Mouse (Mus musculus): Measurements from ENCODE around the gene Sowaha. TPM values are rescaled to one million over a fixed set of nuclear protein-coding genes. Genes with fewer than 3 reads are reported as not detected.
"Not testable (repeated sequence)": the region's sequence is repeated elsewhere in the genome, so short reads cannot be mapped to it uniquely, and the experiment has no call there.

Sowaha gene
- polyA plus RNA-seq, 1 experiment from 2014 or later = 1.1 TPM

DNA sequence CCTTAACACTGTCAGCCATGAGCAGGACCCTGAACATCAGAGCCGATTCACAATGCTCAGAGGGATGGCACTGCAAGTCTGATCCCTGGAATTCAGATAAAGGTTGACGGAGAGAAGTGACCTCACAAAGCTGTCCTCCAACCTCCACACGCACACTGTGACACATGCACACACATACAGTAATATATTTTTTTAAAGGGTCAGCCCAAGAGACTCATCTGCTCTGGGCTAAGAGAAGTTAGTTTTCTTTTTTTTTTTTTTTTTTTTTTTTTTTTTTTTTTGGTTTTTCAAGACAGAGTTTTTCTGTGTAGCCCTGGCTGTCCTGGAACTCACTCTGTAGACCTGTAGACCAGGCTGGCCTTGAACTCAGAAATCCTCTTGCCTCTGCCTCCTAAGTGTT, 53.2 kb downstream of the Sowaha start:
- H3K27ac ChIP-seq = 0 out of 2 replicates have a peak overlapping the region, but pooled peaks have one; percentile 0
- not testable (repeated sequence) for ATAC-seq (ENCODE audit: low FRiP score); H3K9me3 ChIP-seq; H3K4me3 ChIP-seq (replicated peaks); H3K27me3 ChIP-seq; H3K4me2 ChIP-seq; H3K9ac ChIP-seq
- peaks cover 18% of the 10 kb centered on the region for H3K4me1 ChIP-seq
- peaks cover 19% of the 10 kb centered on the region for H3K36me3 ChIP-seq (replicated peaks)
- WGBS = 92% methylated on average over 3 of the region's 3 CpGs

Other genes with a start within 250 kb of the Sowaha start
- 93.3 and 95.9 TPM in 2 replicates for gene Hspa4, start 179.8 kb downstream of the Sowaha start, polyA plus RNA-seq (2016; fragmentation: Nextera tagmentation; extraction: Ambion mirVana)
- 17.3 and 17.4 TPM in 2 replicates for gene Zcchc10, start 155.6 kb downstream of the Sowaha start, polyA plus RNA-seq (2016; fragmentation: Nextera tagmentation; extraction: Ambion mirVana)
- gene Aff4, start 129.4 kb downstream of the Sowaha start, polyA plus RNA-seq (2016; fragmentation: Nextera tagmentation; extraction: Ambion mirVana) = 66.9 and 77.6 TPM in 2 replicates
- 0.70 TPM in 1 of 2 replicates, not detected in the other for gene Leap2, start 57.1 kb downstream of the Sowaha start, polyA plus RNA-seq (2016; fragmentation: Nextera tagmentation; extraction: Ambion mirVana)
- gene Uqcrq, start 49.4 kb downstream of the Sowaha start, polyA plus RNA-seq (2016; fragmentation: Nextera tagmentation; extraction: Ambion mirVana) = 538 and 578 TPM in 2 replicates
- gene Gdf9, start 49.3 kb downstream of the Sowaha start, polyA plus RNA-seq (2016; fragmentation: Nextera tagmentation; extraction: Ambion mirVana) = 2.0 and 2.8 TPM in 2 replicates
- 0.13 and 0.14 TPM in 2 replicates for gene Gm10447, start 23.2 kb downstream of the Sowaha start, polyA plus RNA-seq (2016; fragmentation: Nextera tagmentation; extraction: Ambion mirVana)
- 1.8 and 2.0 TPM in 2 replicates for gene Shroom1, start 23.1 kb downstream of the Sowaha start, polyA plus RNA-seq (2016; fragmentation: Nextera tagmentation; extraction: Ambion mirVana)
- gene Gm9837, start 9.8 kb downstream of the Sowaha start, polyA plus RNA-seq (2016; fragmentation: Nextera tagmentation; extraction: Ambion mirVana) = not detected in 2 replicates
- 0.29 TPM in 1 of 2 replicates, not detected in the other for gene Gm9945, start 108 bp downstream of the Sowaha start, polyA plus RNA-seq (2016; fragmentation: Nextera tagmentation; extraction: Ambion mirVana)
- 22.5 and 23.7 TPM in 2 replicates for gene Sept8, start 39.0 kb upstream of the Sowaha start, polyA plus RNA-seq (2016; fragmentation: Nextera tagmentation; extraction: Ambion mirVana)
- 120 and 145 TPM in 2 replicates for gene Kif3a, start 87.1 kb upstream of the Sowaha start, polyA plus RNA-seq (2016; fragmentation: Nextera tagmentation; extraction: Ambion mirVana)
- gene Il4, start 138.4 kb upstream of the Sowaha start, polyA plus RNA-seq (2016; fragmentation: Nextera tagmentation; extraction: Ambion mirVana) = 1.4 and 2.6 TPM in 2 replicates
- gene Il13, start 154.4 kb upstream of the Sowaha start, polyA plus RNA-seq (2016; fragmentation: Nextera tagmentation; extraction: Ambion mirVana) = not detected in 2 replicates
- 23.4 and 24.6 TPM in 2 replicates for gene Rad50, start 227.0 kb upstream of the Sowaha start, polyA plus RNA-seq (2016; fragmentation: Nextera tagmentation; extraction: Ambion mirVana)
- not detected in 2 replicates for gene Il5, start 240.5 kb upstream of the Sowaha start, polyA plus RNA-seq (2016; fragmentation: Nextera tagmentation; extraction: Ambion mirVana)

All from forebrain, embryonic 12.5 days (tissue).